Mouse (Mus musculus): ENCODE results near the gene Ano1. TPM values are rescaled to one million over a fixed set of nuclear protein-coding genes. Genes with fewer than 3 reads are reported as not detected.
A peak's percentile ranks its signal among the peaks of the same experiment; 100 is the strongest.

Ano1 gene
- polyA plus RNA-seq, 1 experiment from 2014 or later: 7.8 TPM

DNA sequence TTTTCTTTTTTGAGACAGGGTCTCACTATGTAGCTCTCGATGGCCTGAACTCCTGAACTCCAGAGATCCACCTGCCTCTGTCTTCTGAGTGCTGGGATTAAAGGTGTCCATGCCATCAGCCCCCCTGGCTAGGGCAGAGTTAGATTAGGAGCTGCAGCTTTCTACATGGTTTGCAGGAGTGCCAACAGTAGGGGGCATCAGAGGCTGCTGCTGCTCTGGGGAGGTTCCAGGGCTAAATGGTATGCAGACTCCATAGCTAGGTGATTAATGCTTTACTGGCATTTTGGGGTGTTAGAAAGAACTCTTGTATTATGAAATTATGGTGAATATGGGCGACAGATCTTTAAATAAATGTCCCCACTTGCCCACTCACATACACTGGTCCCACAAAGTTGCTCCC, 164.5 kb downstream of the Ano1 start:
- Histone ChIP-seq H3K9me3 (no peaks in the 10 kb centered on the region), H3K36me3 (no peaks in the 10 kb centered on the region), H3K4me1 (peaks cover 11% of the 10 kb centered on the region), H3K4me3 (no peak overlapping the region), H3K27me3 (no peaks in the 10 kb centered on the region), H3K9ac (replicated peaks) (no peak overlapping the region), H3K27ac (replicated peaks) (no peak overlapping the region), H3K4me2 (replicated peaks) (no peak overlapping the region)
- ATAC-seq (replicated peaks): no peak
- 51% methylated on average over 2 of the region's 2 CpGs for WGBS

DNA sequence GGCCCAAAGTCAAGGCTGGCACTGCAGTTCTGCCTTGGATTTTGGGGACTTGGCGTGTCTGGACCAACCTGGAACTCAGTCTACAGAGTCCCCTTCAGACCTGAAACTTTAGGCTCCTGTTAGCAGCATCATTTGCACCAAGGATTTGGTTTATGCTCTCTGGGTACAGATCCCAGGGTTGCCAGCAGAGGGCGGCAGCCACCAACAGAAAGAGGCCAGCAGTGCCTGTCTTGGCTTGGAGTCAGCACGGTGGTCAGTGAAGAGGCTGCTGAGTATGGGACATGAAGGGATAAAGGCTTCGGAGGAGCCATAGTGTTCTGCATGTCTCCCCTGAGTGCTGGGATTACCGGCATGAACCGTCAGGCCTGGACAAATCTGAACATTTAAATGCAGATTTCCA, 166.1 kb downstream of the Ano1 start:
- 8% methylated on average over 6 of the region's 6 CpGs for WGBS
- no peaks in the 10 kb centered on the region for H3K27me3 ChIP-seq
- no peaks in the 10 kb centered on the region for H3K9me3 ChIP-seq
- H3K27ac ChIP-seq (replicated peaks): no peak overlapping the region
- no peak for ATAC-seq (replicated peaks)
- no peaks in the 10 kb centered on the region for H3K36me3 ChIP-seq
- H3K4me1 ChIP-seq: peaks cover 22% of the 10 kb centered on the region
- no peak overlapping the region for H3K4me2 ChIP-seq (replicated peaks)
- H3K9ac ChIP-seq (replicated peaks): no peak overlapping the region
- no peak overlapping the region for H3K4me3 ChIP-seq

DNA sequence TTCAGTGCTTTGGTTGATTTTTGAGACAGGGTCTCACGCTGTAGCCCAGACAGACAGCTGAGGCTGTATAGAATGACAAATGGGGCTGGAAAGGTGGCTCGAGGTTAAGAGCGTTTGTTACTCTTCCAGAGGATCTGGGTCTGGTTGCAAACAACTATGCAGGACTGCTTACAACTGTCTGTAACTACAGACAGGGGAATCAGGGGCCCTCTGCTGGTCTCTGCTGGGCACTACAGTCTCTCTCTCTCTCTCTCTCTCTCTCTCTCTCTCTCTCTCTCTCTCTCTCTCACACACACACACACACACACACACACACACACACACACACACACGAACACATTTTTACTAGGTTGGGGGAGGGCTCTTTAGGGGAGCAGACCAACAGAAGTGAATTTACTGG, 168.2 kb downstream of the Ano1 start:
- H3K9me3 ChIP-seq: no peaks in the 10 kb centered on the region
- no peak overlapping the region for H3K27ac ChIP-seq (replicated peaks)
- H3K4me2 ChIP-seq (replicated peaks): no peak overlapping the region
- H3K27me3 ChIP-seq: no peaks in the 10 kb centered on the region
- H3K36me3 ChIP-seq: peaks cover 14% of the 10 kb centered on the region
- H3K4me3 ChIP-seq: no peak overlapping the region
- ATAC-seq (replicated peaks): no peak
- H3K4me1 ChIP-seq: peaks cover 22% of the 10 kb centered on the region
- 2% methylated on average over 4 of the region's 4 CpGs for WGBS
- no peak overlapping the region for H3K9ac ChIP-seq (replicated peaks)

DNA sequence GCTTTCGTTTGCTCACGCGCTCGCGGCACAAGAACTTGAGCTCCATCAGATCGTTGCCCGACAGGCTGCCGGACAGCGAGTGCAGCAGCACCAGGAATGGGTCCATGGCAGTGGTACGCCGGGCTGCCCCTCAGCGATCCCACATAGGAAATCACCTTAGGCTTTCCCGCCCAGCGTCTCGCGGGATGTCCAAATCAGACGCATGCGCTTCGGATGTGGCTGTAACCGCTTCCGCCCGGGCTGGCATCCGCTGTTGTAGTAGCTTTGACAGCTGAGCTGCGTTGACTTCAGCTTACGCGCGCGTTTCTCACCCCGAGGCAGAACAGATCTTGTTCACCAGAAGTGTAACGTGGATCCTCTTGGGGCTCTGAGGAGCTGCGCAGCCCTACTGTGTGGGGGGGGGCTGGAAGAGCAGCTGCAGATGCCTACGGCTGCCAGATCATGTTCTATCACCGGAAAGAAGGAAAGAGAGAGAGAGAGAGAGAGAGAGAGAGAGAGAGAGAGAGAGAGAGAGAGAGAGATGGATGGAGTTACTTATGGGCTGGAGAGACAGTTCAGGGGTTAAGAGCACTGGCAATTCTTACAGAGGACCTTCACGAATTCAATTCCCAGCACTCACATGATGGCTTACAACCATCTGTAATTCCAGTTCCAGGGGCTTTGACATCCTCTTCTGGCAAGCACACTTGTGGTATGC, 169.3 kb downstream of the Ano1 start, which contains the start of gene Fadd:
Gene Fadd, minus strand, starts transcription at position 180 of the 697 bp plus-strand sequence.
- Histone ChIP-seq H3K9me3 (no peaks in the 10 kb centered on the region), H3K4me2 (replicated peaks) (peak within 1 kb of the TSS; percentile 77), H3K27ac (replicated peaks) (peak within 1 kb of the TSS; percentile 82), H3K36me3 (peaks cover 14% of the 10 kb centered on the region), H3K4me1 (peaks cover 22% of the 10 kb centered on the region), H3K9ac (replicated peaks) (peak within 1 kb of the TSS; percentile 71), H3K27me3 (no peaks in the 10 kb centered on the region), H3K4me3 (peak within 1 kb of the TSS; percentile 60)
- WGBS: 3% methylated on average over 34 of the region's 34 CpGs
- peak; percentile 91 for ATAC-seq (replicated peaks)

DNA sequence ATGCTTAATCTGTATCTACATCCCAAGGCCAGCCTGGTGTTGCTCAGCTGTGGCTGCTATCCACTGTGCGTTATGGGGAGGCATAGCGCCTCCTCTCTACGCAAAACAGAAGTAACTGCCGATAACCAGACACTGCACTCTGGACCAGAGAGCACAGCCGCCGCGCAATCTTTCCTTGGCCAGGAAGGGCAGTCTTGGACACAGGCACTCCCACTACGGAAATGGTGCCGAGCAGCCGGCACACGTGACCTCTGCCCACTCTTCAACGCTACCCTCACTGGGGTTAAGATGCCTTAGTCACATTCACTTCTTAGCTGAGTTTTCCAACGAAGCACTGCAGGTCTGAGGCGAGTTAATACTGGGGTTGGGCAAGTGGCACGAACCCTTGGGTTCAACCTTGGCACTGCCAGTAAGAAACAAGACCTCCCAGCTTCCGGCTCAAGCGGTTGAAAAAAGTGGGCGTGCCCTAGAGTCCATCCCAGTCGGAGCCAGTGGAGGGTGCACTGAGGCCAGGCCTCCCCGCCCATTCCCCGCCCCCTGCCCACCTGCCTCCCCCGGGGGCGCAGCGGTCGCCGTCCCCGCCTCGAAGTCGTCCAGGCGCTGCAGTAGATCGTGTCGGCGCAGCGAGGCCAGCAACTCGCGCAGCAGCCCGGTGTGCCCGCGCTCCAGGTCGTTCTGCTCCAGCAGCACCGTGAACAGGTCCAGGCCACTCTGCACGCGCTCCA, 170.1 kb downstream of the Ano1 start:
- H3K4me1 ChIP-seq: peaks cover 22% of the 10 kb centered on the region
- H3K36me3 ChIP-seq: peaks cover 14% of the 10 kb centered on the region
- H3K4me2 ChIP-seq (replicated peaks): peak overlapping the region; percentile 77
- H3K27me3 ChIP-seq: no peaks in the 10 kb centered on the region
- peak overlapping the region; percentile 60 for H3K4me3 ChIP-seq
- under 1% methylated on average over 43 of the region's 43 CpGs for WGBS
- H3K27ac ChIP-seq (replicated peaks): peak overlapping the region; percentile 82
- peak overlapping the region; percentile 71 for H3K9ac ChIP-seq (replicated peaks)
- peak; percentile 77 for ATAC-seq (replicated peaks)
- H3K9me3 ChIP-seq: no peaks in the 10 kb centered on the region

DNA sequence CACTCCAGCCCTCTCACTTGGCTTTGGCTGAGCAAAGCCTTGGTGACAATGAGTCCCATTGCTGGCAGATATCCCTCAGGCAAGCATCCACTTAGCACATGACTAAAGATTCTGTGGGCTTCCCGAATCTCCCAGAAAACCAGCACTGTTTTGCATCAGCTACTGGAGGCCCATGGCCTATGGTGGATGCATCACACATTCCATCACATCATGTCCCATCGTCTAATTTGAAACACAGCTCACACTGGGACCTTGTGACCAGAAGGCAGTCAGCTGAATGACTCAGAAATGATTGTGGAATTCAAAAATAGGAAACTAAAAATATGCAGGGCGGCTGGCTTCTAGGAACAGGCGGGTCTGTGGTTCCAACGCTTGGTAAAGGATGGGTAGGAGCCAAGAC, 173.9 kb downstream of the Ano1 start:
- WGBS: 90% methylated on average over 5 of the region's 5 CpGs
- no peak for ATAC-seq (replicated peaks)
- Histone ChIP-seq H3K9me3 (no peaks in the 10 kb centered on the region), H3K27me3 (no peaks in the 10 kb centered on the region), H3K4me3 (no peak overlapping the region), H3K9ac (replicated peaks) (no peak overlapping the region), H3K4me2 (replicated peaks) (no peak overlapping the region), H3K36me3 (peaks cover 14% of the 10 kb centered on the region), H3K27ac (replicated peaks) (no peak overlapping the region), H3K4me1 (peaks cover 15% of the 10 kb centered on the region)

DNA sequence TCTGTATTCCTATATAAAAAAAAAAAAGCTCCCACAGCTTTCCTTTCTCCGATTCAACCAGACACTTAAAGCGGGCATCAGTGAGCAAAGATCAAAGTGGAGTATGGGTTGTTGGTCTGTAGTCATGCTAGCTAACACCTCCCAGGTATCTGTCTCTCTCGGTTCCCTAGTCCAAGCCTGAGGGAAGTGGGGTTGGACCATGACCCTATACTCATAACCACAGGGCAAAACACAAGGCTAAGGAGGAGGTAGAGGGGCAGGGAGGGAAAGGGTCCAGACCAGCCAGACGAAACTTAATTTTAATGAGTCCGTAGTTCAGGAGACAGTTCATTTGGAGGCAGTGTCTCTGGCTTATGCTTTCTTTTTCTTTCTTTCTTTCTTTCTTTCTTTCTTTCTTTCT, 179.5 kb downstream of the Ano1 start:
- Histone ChIP-seq H3K4me3 (no peak overlapping the region), H3K27me3 (no peaks in the 10 kb centered on the region), H3K36me3 (no peaks in the 10 kb centered on the region), H3K4me2 (replicated peaks) (no peak overlapping the region), H3K4me1 (no peaks in the 10 kb centered on the region), H3K9ac (replicated peaks) (no peak overlapping the region), H3K27ac (replicated peaks) (no peak overlapping the region), H3K9me3 (no peaks in the 10 kb centered on the region)
- WGBS: 77% methylated on average over 5 of the region's 5 CpGs
- ATAC-seq (replicated peaks): no peak

DNA sequence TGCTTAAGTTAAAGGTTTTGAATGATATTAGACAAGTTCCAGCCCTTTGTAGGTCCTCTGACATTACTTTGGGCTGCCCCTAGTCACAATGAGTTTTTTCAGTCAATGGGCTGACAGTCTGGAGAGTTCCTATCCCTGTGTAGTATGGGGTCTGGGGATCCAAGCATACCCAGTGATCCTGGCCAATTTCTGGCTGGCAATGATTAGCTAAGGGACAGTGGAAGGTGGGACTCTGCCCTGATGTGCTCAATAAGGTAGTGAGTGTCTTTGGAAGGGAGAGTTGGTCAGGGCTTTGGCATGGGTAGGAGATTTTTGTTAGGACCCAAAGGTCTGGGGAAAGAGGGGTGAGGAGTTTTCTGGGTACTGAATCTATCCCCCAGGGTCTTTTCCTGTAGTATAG, 180.2 kb downstream of the Ano1 start:
- H3K9me3 ChIP-seq: no peaks in the 10 kb centered on the region
- no peak overlapping the region for H3K4me2 ChIP-seq (replicated peaks)
- H3K27ac ChIP-seq (replicated peaks): no peak overlapping the region
- no peak overlapping the region for H3K4me3 ChIP-seq
- H3K9ac ChIP-seq (replicated peaks): no peak overlapping the region
- H3K4me1 ChIP-seq: no peaks in the 10 kb centered on the region
- no peak for ATAC-seq (replicated peaks)
- H3K27me3 ChIP-seq: no peaks in the 10 kb centered on the region
- H3K36me3 ChIP-seq: no peaks in the 10 kb centered on the region

DNA sequence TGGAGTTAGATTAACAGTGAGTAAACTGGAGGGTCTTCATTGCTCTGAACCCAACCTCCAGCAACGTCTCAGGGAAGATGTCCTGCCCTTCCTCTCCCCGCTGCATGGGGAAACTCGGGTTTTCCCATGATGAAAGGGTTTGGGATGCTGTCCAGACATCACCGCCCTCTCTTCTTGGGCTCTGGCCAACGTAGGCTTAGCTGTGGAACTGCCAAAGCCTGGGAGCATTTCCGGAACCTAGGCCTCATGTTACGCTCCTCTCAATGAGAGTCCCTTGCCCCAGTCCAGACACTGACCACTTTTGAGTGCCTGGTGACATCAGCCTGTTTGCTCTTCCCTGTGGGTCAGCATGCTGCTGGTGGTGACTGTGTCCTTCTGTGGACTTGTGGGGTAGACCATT, 182.3 kb downstream of the Ano1 start:
- Histone ChIP-seq H3K4me1 (no peaks in the 10 kb centered on the region), H3K27ac (replicated peaks) (no peak overlapping the region), H3K27me3 (no peaks in the 10 kb centered on the region), H3K36me3 (no peaks in the 10 kb centered on the region), H3K9ac (replicated peaks) (no peak overlapping the region), H3K9me3 (no peaks in the 10 kb centered on the region), H3K4me2 (replicated peaks) (no peak overlapping the region), H3K4me3 (no peak overlapping the region)
- 56% methylated on average over 7 of the region's 7 CpGs for WGBS
- no peak for ATAC-seq (replicated peaks)

DNA sequence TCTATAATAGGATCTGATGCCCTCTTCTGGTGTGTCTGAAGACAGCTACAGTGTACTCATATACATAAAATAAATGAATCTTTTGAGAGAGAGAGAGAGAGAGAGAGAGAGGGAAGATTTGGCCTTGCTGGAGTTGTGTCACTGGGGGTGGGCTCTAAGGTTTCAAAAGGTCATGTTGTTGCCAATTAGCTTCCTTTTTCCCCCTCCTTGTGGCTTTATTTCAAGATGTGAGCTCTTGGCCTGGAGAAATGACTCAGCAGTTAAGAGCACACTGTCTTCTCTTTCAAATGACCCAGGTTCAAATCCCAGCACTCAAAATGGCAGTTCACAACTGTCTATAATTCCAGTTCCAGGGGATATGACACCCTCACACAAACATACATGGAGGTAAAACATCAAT, 183.7 kb downstream of the Ano1 start:
- Histone ChIP-seq H3K9me3 (no peaks in the 10 kb centered on the region), H3K9ac (replicated peaks) (no peak overlapping the region), H3K4me3 (no peak overlapping the region), H3K27ac (replicated peaks) (no peak overlapping the region), H3K4me1 (no peaks in the 10 kb centered on the region), H3K27me3 (no peaks in the 10 kb centered on the region), H3K36me3 (no peaks in the 10 kb centered on the region), H3K4me2 (replicated peaks) (no peak overlapping the region)
- ATAC-seq (replicated peaks): no peak

DNA sequence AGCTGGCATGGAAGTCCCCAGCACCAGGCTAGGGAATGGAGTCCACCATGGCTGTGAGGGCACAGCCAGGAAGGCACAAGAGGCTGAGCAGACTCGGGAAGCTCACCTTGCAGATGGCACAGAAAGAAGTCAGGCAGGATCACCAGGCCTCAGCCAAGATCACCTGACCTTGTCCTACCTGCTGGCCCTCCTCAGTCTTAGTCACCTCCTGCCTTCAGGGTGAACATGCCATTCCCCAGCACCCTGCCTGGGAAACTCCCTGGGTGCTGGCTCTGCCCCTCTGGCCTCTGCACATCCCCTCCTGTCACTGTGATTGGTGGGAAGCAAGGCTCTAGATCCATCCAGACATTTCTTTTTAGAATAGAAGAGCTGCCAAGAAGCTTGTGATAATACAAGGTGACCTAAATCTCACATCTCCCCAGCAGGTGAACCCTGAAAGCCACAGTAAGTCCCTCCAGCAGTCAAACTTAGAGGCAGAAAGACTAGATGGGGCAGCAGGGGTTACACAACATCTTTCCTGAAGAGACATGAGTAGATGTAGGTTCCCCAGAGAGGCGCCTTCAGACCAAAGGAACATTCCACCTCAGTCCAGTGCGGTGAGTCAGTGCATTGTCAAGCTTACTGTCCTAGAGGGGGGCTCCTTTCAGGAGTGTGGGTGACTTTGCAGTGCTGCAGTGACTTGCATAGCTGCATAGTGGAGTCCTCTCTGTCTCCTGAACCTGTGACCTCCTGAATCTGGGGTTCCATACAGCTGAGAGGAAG, 184.7 kb downstream of the Ano1 start:
- Histone ChIP-seq H3K27ac (replicated peaks) (no peak overlapping the region), H3K4me3 (no peak overlapping the region), H3K9ac (replicated peaks) (no peak overlapping the region), H3K9me3 (no peaks in the 10 kb centered on the region), H3K27me3 (no peaks in the 10 kb centered on the region), H3K4me1 (no peaks in the 10 kb centered on the region), H3K36me3 (no peaks in the 10 kb centered on the region), H3K4me2 (replicated peaks) (no peak overlapping the region)
- 71% methylated on average over 3 of the region's 3 CpGs for WGBS
- ATAC-seq (replicated peaks): no peak

DNA sequence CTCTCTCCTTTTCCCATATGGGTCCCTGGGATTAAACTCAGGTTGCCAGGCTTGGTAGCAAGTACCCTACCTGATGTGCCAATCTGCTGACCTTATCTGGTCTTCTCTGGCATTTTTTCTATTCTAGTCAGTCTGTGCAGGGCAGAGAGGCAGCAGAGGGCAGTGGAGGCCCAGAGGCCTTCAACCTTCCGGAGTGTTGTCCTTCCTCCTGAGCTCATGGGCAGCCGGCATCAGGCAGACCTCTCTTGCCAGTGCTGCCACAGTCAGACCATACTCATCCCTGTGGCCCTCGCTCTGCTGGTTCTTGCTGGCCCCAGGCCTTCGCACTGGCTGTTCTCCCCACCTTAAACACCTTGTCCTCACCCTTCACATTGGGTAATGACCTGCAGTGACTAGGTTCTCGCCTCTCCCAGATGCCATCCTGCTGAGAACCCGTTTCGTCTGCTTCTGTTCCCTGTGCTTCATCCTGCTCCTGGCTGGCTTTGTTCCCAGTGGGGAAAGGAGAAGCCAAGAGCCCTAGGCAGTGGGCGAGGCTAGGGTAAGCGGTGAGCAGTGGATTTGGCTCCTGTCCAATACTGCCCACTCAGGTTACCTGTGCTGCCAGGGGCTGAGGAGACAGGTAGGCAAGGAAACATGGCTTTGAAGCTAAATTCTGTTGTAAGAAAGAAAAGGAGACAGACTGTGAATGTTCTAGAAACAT, 188.2 kb downstream of the Ano1 start:
- WGBS: 48% methylated on average over 9 of the region's 9 CpGs
- Histone ChIP-seq H3K4me1 (no peaks in the 10 kb centered on the region), H3K9me3 (no peaks in the 10 kb centered on the region), H3K27ac (replicated peaks) (no peak overlapping the region), H3K27me3 (no peaks in the 10 kb centered on the region), H3K4me2 (replicated peaks) (no peak overlapping the region), H3K36me3 (no peaks in the 10 kb centered on the region), H3K4me3 (no peak overlapping the region), H3K9ac (replicated peaks) (no peak overlapping the region)
- ATAC-seq (replicated peaks): no peak

Measured in forebrain, embryonic 15.5 days (tissue).